Mouse (Mus musculus): ENCODE data around the gene Dimt1.
"Not testable (repeated sequence)": the region's sequence is repeated elsewhere in the genome, so short reads cannot be mapped to it uniquely, and the experiment has no call there.

Gene Dimt1

DNA sequence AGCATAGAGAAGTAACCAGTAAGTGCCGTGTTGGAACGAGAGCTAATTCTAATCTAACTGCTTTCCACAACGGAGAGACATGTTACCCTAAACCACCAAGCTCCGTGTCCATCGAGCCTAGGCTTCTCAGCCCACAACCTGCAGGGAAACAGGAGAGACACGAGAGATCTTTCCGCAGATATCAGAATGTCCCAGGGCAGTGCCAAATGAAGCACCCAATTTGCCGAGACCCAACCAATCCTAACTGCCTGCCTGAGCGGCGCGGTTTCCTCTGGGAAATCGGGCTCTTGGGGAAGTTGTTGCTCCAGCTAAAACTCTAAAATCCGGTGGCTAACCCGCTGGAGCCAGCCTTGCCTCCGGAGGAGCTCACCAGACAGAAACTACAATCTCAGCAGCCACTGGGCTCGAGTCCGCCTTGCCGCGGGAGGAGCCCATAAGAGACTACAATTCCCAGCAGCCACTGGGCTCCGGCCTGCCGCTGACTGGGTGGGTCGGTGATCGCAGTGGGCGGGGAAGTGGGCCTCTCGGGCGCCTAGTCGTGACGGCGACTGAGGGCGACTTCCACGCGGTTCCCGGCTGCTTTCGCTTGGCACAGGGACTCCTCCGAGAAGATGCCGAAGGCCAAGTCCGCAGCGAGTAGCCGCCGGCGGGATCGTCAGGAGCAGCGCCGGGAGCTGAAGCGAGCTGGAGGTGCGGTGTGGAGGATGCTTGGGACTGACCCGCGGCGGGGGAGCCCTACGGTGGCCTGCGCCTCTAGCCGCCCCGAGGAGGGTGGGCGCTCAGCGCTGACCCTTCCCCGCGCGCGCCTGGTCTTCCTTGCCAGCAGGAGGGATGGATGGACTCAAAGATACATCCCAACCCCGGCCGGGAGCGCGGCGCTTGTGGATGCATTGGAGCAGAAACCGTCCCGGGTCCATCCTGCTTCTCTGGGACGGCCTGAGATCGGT, at the start of gene Dimt1:
Gene Dimt1, plus strand, starts transcription at position 534 of the 947 bp plus-strand sequence.
- DNase-seq (ENCODE audit: low spot score) = peak; percentile 92

GRCm38 (mm10) chr13:106904637-106905036, 42.3 kb upstream of the Dimt1 start:
- no peak for DNase-seq (ENCODE audit: low spot score)

DNA sequence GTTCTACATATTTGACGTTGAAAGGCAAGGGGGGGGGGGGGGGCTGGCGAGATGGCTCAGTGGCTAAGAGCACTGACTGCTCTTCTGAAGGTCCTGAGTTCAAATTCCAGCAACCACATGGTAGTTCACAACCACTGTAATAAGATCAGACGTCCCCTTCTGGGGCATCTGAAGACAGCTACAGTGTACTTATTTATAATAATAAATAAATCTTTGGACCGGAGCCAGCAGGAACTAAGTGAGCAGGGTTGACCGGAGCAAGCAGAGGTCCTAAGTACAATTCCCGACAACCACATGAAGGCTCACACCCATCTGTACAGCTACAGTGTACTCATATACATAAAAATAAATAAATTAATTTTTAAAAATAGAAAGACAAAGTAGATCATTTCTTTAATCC, 41.8 kb upstream of the Dimt1 start:
- DNase-seq (ENCODE audit: low spot score) = not testable (repeated sequence)

- no peak for DNase-seq (ENCODE audit: low spot score)
These were observed 39.7 kb upstream of the Dimt1 start for GRCm38 (mm10) chr13:106907273-106907672.

DNA sequence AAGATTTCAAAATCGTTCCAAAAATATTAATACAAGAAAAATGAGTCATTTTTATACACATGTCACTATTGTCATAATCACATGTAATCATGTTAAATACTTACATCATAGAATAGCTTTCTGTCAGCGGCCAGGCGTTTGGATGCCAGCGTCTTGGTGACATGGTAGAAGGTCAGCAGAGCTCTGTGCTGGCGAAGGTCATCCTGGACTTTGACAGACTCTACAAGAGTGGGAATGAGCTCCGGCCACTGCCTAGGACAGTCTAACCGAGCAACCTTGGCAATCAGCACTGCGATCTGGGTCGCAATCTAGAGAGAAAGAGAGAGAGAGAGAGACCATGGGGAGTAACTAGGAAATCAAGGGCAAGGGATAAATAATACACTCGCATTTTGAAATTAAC, 36.8 kb upstream of the Dimt1 start:
- no peak for DNase-seq (ENCODE audit: low spot score)

GRCm38 (mm10) chr13:106913125-106913736, 33.7 kb upstream of the Dimt1 start:
- no peak for DNase-seq (ENCODE audit: low spot score)

- DNase-seq (ENCODE audit: low spot score) = peak; percentile 50
These were observed 28.4 kb upstream of the Dimt1 start for GRCm38 (mm10) chr13:106918322-106919050.

GRCm38 (mm10) chr13:106925921-106926320, 21.0 kb upstream of the Dimt1 start:
- not testable (repeated sequence) for DNase-seq (ENCODE audit: low spot score)

DNA sequence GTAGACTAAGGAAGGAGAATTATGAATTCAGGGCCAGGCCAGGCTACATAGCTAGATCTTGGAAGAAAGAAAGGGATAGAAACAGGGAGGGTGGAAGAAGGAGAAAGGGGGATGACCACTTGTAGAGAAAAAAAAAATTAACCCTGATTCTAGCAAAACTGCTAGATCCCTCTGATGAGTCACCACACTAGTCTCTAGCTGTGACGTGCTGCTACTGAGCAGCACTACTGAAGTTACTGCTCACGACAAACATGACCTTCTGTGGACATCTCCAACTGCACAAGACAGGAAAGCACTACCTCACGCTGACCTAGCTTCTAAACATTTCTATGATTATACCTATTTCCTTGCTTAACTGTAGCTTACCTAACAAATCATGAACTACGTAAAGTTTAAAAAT, 18.6 kb upstream of the Dimt1 start:
- DNase-seq (ENCODE audit: low spot score) = no peak

DNA sequence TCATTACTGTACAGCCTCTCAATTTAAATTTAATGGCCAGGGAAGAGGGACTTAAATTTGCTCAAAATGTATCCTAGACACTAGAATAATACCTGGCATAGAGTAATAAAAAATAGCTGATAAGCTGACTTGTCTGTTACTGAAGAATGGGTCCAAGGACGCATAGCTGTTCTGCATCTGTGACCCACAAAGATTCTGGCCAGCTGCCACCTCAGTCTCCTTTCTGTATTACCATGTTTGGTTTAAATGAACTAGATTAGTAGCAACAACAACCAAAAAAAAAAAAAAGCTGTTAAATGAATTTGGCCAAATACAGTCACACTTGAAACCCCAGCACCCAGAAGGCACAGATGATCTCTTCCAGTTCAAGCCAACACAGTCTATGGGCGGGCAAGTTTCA, 17.7 kb upstream of the Dimt1 start:
- DNase-seq (ENCODE audit: low spot score) = no peak

GRCm38 (mm10) chr13:106935871-106936255, 11.1 kb upstream of the Dimt1 start:
- no peak for DNase-seq (ENCODE audit: low spot score)

DNA sequence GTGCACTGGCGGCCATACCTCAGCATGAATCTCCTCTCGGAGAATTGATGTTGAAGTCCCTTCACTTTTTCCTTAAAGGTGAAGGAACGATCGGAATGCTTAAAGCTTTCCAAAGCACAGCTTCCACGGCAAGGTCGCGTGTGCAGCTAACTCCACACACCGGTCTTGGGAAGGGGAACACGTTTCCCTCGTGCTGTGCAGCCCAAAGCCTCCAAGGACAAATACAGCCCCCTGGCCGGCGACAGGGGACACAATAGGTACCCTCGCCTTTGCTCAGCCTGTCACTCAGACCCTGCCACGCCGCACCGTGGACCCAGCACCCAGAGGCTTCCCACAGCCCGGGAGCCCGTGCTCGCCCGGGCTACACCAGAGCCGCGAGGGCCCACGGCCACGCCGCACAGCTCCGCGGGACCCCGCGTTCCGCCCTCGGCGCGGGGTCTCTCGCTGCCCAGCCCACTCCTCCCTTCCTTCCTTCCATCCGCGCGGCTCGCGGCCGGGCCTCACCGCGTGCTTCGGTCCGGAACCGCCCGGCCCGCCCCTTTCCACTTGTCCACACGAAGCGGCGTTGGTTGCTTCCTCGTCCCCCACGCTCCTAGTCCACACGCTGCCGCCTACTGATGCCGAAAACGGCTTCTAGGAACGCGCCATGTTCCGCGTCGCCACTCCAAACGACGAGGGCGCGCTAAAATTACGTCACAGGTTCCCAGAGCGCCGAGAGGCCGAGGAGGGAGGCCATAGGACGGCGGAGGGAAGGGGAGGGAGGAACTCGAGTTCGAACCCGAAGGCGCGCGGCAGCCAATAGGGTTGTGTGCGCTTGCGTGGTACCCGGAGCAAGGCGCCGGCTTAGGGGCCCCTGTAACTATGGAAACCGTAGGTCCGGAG, 10.4 kb upstream of the Dimt1 start, which contains the start of gene Ipo11:
Gene Ipo11, minus strand, starts transcription at position 703 of the 882 bp plus-strand sequence.
- DNase-seq (ENCODE audit: low spot score) = peak; percentile 93

- no peak for DNase-seq (ENCODE audit: low spot score)
These were observed 9.8 kb upstream of the Dimt1 start for GRCm38 (mm10) chr13:106937138-106937472.

- DNase-seq (ENCODE audit: low spot score) = no peak
These were observed 5.5 kb upstream of the Dimt1 start for GRCm38 (mm10) chr13:106941211-106941976.

DNA sequence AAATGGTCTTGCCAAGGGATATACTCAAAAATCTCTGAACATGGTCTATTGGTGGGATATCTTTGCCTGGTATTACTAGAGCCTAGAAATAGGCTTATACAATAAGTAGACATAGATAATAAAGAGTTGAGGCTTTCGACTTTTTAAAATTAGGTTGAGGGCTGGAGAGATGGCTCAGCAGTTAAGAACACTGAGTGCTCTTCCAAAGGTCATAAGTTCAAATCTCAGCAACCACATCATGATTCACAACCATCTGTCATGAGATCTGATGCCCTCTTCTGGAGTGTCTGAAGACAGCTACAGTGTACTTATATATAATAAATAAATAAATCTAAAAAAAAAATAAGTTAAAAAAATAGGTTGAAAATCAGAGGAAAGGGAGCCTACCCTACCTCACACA, 4.2 kb upstream of the Dimt1 start:
- no peak for DNase-seq (ENCODE audit: low spot score)

DNA sequence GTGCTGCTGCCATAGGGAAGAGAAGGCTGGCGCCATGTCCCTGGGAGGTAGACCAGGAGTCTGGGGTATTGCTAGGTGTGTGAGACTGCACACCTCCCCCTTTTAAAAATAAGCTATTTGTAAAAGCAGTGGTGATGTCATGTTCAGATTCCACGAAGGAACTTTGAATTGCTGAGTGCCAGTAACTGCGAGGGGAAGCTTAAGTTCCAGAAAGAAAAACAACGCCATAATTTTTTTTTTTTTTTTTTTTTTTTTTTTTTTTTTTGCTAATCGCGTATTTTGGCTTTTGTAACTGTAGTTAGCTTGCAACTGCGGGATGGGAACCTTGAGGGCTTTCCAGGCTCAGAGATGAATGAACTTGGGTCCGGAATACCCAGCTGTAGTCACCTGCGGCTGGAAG, 1.4 kb upstream of the Dimt1 start:
- DNase-seq (ENCODE audit: low spot score) = no peak

GRCm38 (mm10) chr13:106947583-106947982, 656 bp downstream of the Dimt1 start:
- no peak for DNase-seq (ENCODE audit: low spot score)

- no peak for DNase-seq (ENCODE audit: low spot score)
These were observed 8.0 kb downstream of the Dimt1 start for GRCm38 (mm10) chr13:106954880-106955279.

- no peak for DNase-seq (ENCODE audit: low spot score)
These were observed 10.6 kb downstream of the Dimt1 start for GRCm38 (mm10) chr13:106957554-106957953.

GRCm38 (mm10) chr13:106958286-106958685, 11.4 kb downstream of the Dimt1 start:
- no peak for DNase-seq (ENCODE audit: low spot score)

DNA sequence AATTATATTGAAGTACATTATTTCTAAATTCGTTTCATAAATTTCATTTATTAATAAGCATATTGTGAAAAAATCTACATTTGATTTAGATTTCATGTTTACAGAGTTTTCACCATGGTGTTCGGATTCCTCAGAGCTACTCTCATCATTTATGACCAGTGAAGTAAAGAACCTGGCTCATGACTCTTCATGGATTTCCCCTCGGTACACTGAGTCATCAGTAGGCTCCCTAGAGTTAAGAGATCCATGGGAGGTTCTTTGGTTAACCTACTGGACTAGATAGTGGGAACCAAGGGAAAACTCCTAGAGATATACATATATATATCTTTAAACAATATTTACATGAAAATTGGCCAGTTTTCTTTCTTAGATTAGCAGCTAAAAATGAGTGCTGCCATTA, 13.6 kb downstream of the Dimt1 start:
- no peak for DNase-seq (ENCODE audit: low spot score)

Data from adipocyte (in vitro differentiated cells).